Mouse (Mus musculus): ENCODE measurements around the gene Mylk4.

GRCm38 (mm10) chr13:32794619-32795018 lies 10.9 kb upstream of the Mylk4 start:
- TF ChIP-seq CTCF (IDR thresholded peaks at IDR 0.05; ENCODE audit: low read depth) (no peak), EP300 (IDR thresholded peaks at IDR 0.05; ENCODE audit: low read depth) (no peak)
